Mouse (Mus musculus): Measurements from ENCODE around the gene Gpx4. TPM values are rescaled to one million over a fixed set of nuclear protein-coding genes. Genes with fewer than 3 reads are reported as not detected.

Gene Gpx4
- polyA plus RNA-seq, 1 experiment: 964 TPM

DNA sequence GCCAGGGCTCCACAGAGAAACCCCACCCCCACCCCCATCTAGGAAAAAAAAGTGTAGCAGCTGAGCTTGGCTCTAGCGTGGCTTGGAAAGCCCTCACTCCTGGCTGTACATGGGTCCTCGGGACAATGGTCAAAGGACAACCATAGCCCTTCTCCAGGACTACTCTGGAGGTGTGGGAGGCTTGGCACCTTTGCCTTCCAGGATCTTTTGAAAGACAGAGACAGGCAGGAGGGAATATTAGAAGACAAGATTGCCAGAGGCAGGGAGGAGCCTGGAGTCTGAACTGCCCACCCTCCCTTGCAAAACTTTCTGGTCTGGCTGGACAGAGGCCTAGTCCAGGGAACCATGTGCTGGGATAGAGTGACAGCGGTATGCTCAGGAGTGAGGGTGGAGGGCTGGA is 47.7 kb downstream of the Gpx4 start:
- Histone ChIP-seq H3K4me3 (replicated peaks; ENCODE audit: insufficient read depth, low read depth, low read length) (no peak overlapping the region), H3K27ac (ENCODE audit: insufficient read depth, low read length) (no peak overlapping the region), H3K27me3 (ENCODE audit: control insufficient read depth, insufficient read depth, low read length) (no peaks in the 10 kb centered on the region), H3K4me1 (ENCODE audit: control insufficient read depth, insufficient read depth, low read length) (peaks cover 8% of the 10 kb centered on the region)
- 57% methylated on average over 3 of the region's 3 CpGs for WGBS
- DNase-seq: no peak
- TF ChIP-seq CTCF (IDR thresholded peaks at IDR 0.05; ENCODE audit: borderline replicate concordance, insufficient read depth, low read depth, low read length) (no peak), POLR2A (IDR thresholded peaks at IDR 0.05; ENCODE audit: borderline replicate concordance, insufficient read depth, low read length) (no peak)

DNA sequence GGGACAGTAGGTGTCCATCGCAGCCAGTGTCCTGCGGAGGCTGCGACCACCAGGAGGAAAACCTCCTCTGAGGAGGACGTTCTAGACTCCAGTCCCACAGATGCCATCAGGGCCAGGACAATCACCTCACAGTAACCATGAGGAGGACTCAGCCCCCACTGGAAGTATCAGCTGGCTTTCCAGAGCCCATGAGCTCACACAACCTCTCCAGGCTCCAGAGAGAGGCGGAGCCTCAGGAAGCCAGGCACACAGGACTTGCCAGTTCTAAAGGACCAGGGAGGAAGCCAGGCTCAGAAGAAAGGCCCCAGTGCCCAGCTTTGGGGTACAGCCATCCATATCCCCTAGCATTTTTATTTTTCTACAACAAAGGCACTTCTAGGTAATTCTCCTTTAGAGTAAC is 48.6 kb downstream of the Gpx4 start:
- no peak for DNase-seq
- no peak overlapping the region for H3K27ac ChIP-seq (ENCODE audit: insufficient read depth, low read length)
- no peak overlapping the region for H3K4me3 ChIP-seq (replicated peaks; ENCODE audit: insufficient read depth, low read depth, low read length)
- 79% methylated on average over 5 of the region's 5 CpGs for WGBS
- no peaks in the 10 kb centered on the region for H3K27me3 ChIP-seq (ENCODE audit: control insufficient read depth, insufficient read depth, low read length)
- TF ChIP-seq POLR2A (IDR thresholded peaks at IDR 0.05; ENCODE audit: borderline replicate concordance, insufficient read depth, low read length): no peak
- no peak for TF ChIP-seq CTCF (IDR thresholded peaks at IDR 0.05; ENCODE audit: borderline replicate concordance, insufficient read depth, low read depth, low read length)
- H3K4me1 ChIP-seq (ENCODE audit: control insufficient read depth, insufficient read depth, low read length): peaks cover 8% of the 10 kb centered on the region

DNA sequence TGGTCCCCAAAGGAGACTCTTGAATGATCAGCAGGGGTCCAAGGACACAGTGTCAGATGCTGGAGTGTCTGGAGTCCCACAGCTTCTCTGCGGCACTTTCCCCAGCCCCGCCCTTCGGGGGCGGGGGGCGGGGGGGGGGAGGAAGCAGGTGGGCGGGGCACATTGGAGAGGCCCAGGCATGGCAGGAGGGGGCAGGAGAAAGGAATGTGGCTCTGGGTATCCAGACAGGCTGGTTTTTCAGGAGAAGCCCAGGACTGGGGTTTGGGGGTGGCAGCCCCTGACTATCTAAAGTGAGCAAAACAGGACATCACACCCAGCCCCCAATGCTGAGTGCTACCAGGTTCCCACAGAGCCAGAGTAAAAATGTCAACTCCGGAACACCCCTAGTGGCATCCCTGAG is 50.3 kb downstream of the Gpx4 start:
- DNase-seq: no peak
- no peaks in the 10 kb centered on the region for H3K27me3 ChIP-seq (ENCODE audit: control insufficient read depth, insufficient read depth, low read length)
- H3K4me1 ChIP-seq (ENCODE audit: control insufficient read depth, insufficient read depth, low read length): peaks cover 15% of the 10 kb centered on the region
- 20% methylated on average over 6 of the region's 7 CpGs for WGBS
- TF ChIP-seq POLR2A (IDR thresholded peaks at IDR 0.05; ENCODE audit: borderline replicate concordance, insufficient read depth, low read length) (no peak), CTCF (IDR thresholded peaks at IDR 0.05; ENCODE audit: borderline replicate concordance, insufficient read depth, low read depth, low read length) (no peak)
- no peak overlapping the region for H3K27ac ChIP-seq (ENCODE audit: insufficient read depth, low read length)
- no peak overlapping the region for H3K4me3 ChIP-seq (replicated peaks; ENCODE audit: insufficient read depth, low read depth, low read length)

DNA sequence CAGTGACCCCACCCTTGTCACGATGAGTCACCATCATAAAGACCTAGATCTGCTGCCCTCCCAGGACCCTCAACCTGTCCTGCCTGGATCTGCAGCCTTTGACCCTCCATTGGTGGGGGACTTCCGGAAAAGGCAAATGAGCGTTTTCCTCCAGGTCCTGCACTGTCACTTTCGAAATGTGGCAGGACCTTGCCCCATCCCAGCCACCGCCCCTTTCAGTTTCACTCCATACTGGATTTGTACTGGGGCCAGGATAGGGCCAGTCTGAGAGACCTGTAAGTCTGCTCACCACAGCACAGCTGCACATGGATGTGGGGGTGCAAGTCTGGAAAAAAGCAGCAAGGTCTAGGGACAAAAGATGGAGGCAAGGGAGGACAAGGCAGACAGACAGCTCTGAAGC is 51.7 kb downstream of the Gpx4 start:
- H3K4me3 ChIP-seq (replicated peaks; ENCODE audit: insufficient read depth, low read depth, low read length): no peak overlapping the region
- DNase-seq: no peak

DNA sequence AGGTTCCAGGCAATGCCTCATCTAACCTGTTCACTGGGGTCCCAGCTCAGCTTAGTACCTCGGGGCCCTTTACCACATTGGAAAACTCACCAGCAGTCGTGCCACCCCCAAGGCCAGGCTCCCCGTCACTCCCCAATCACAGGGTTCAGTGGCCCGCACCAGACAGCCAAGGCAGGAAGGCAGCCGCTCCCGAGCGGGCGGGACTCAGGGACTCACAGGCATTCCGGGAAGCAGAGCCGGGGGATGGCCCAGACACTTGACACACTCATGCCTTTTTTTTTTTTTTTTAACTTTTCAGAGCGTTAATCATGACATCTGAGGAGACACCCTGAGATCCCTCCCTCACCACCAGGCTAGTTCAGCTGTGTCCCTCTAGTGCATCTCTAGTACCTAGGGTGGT is 54.0 kb downstream of the Gpx4 start:
- Histone ChIP-seq H3K4me3 (replicated peaks; ENCODE audit: insufficient read depth, low read depth, low read length) (no peak overlapping the region), H3K27ac (ENCODE audit: insufficient read depth, low read length) (no peak overlapping the region), H3K27me3 (ENCODE audit: control insufficient read depth, insufficient read depth, low read length) (no peaks in the 10 kb centered on the region), H3K4me1 (ENCODE audit: control insufficient read depth, insufficient read depth, low read length) (peaks cover 13% of the 10 kb centered on the region)
- no peak for DNase-seq
- TF ChIP-seq POLR2A (IDR thresholded peaks at IDR 0.05; ENCODE audit: borderline replicate concordance, insufficient read depth, low read length): no peak
- no peak for TF ChIP-seq CTCF (IDR thresholded peaks at IDR 0.05; ENCODE audit: borderline replicate concordance, insufficient read depth, low read depth, low read length)
- WGBS: 61% methylated on average over 11 of the region's 11 CpGs

More for the DNA sequence above, 51.7 kb downstream of the Gpx4 start:
- H3K27me3 ChIP-seq (ENCODE audit: control insufficient read depth, insufficient read depth, low read length): no peaks in the 10 kb centered on the region
- TF ChIP-seq CTCF (IDR thresholded peaks at IDR 0.05; ENCODE audit: borderline replicate concordance, insufficient read depth, low read depth, low read length) (no peak), POLR2A (IDR thresholded peaks at IDR 0.05; ENCODE audit: borderline replicate concordance, insufficient read depth, low read length) (no peak)
- H3K4me1 ChIP-seq (ENCODE audit: control insufficient read depth, insufficient read depth, low read length): peaks cover 18% of the 10 kb centered on the region
- no peak overlapping the region for H3K27ac ChIP-seq (ENCODE audit: insufficient read depth, low read length)
- 93% methylated on average over 5 of the region's 5 CpGs for WGBS

DNA sequence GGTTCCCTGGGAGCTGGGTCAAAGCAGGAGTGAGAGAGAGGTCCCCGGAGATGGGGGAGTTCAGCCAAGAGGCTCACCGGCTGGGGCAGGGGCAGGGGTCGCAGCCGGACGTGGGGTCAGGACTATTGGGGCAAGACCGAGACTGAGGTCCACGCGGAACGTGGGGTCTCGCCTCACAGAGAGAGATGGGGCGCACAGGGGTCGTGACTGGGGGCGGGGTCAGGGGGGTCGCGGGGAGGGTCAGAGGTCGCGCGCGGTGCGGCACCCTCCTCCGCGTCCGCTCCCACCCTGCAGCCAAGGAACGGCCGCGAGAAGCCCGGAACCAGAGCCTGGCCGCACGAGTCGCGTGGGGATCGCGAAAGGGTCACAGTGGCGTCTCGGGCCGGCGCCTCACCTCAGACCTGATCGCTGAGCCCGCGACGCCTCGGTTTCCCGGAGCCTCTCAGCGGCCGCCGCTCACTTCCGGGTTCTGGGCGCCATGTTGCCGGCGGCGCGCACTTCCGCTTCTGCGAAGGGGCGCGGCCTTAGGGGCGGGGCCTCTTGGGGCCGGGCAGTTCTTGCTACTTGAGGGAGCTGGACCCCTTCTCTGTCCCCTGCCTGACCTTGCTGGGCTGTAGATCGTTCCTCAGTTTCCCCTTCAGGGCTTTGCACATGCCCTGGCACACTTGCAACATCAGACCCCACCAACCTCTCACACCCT is 55.4 kb downstream of the Gpx4 start:
- H3K27ac ChIP-seq (ENCODE audit: insufficient read depth, low read length): peak overlapping the region; percentile 67
- peak; percentile 84 to 85 for DNase-seq
- H3K27me3 ChIP-seq (ENCODE audit: control insufficient read depth, insufficient read depth, low read length): no peaks in the 10 kb centered on the region
- WGBS: under 1% methylated on average over 59 of the region's 59 CpGs
- TF ChIP-seq POLR2A (IDR thresholded peaks at IDR 0.05; ENCODE audit: borderline replicate concordance, insufficient read depth, low read length) (peak; percentile 77), CTCF (IDR thresholded peaks at IDR 0.05; ENCODE audit: borderline replicate concordance, insufficient read depth, low read depth, low read length) (no peak)
- H3K4me3 ChIP-seq (replicated peaks; ENCODE audit: insufficient read depth, low read depth, low read length): peak overlapping the region; percentile 97
- H3K4me1 ChIP-seq (ENCODE audit: control insufficient read depth, insufficient read depth, low read length): peaks cover 13% of the 10 kb centered on the region

DNA sequence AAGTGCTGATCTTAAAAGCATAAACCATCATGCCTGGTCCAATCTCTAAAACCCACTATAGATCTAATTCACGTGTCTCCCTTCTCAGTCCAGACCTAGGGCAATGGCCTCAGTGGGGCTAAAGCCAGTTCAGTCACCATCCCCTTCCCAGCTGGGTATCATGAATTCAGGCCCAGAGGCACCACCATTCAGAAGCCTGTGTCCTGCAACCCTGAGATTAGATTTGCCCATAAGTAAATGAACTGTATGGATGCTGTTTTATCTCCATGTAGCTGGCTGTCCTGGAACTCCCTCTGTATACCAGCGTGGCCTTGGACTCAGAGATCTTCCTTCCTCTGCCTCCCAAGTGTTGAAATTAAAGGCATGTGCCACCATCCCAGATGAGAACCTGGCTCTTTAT is 56.1 kb downstream of the Gpx4 start:
- Histone ChIP-seq H3K27me3 (ENCODE audit: control insufficient read depth, insufficient read depth, low read length) (no peaks in the 10 kb centered on the region), H3K4me1 (ENCODE audit: control insufficient read depth, insufficient read depth, low read length) (peaks cover 13% of the 10 kb centered on the region), H3K4me3 (replicated peaks; ENCODE audit: insufficient read depth, low read depth, low read length) (peak overlapping the region; percentile 97), H3K27ac (ENCODE audit: insufficient read depth, low read length) (peak overlapping the region; percentile 12; the same call in 1 of the 2 replicates)
- no peak for DNase-seq
- 75% methylated on average over 2 of the region's 2 CpGs for WGBS
- TF ChIP-seq CTCF (IDR thresholded peaks at IDR 0.05; ENCODE audit: borderline replicate concordance, insufficient read depth, low read depth, low read length) (no peak), POLR2A (IDR thresholded peaks at IDR 0.05; ENCODE audit: borderline replicate concordance, insufficient read depth, low read length) (no peak)

DNA sequence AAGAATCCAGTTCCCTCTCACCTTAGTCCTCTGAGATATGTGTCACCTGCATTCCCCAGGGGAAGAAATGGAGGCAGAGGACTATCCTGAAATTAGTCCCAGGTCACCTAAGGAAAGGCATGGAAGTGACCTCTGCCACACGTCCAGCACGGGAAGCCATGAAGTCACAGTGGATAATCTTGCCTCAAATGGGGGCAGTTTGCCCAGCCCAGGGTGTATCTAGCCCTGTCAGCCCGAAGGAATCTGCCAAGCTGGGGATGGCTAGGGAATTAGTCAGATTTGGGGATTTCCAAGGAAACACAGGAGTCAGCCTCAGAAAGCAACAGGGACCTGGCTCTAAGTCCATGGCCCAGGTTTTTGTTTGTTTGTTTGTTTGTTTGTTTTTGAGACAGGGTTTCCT is 57.2 kb downstream of the Gpx4 start:
- Histone ChIP-seq H3K4me3 (replicated peaks; ENCODE audit: insufficient read depth, low read depth, low read length) (no peak overlapping the region), H3K4me1 (ENCODE audit: control insufficient read depth, insufficient read depth, low read length) (peaks cover 13% of the 10 kb centered on the region), H3K27ac (ENCODE audit: insufficient read depth, low read length) (no peak overlapping the region), H3K27me3 (ENCODE audit: control insufficient read depth, insufficient read depth, low read length) (no peaks in the 10 kb centered on the region)
- 78% methylated on average over 3 of the region's 3 CpGs for WGBS
- no peak for DNase-seq
- TF ChIP-seq CTCF (IDR thresholded peaks at IDR 0.05; ENCODE audit: borderline replicate concordance, insufficient read depth, low read depth, low read length) (no peak), POLR2A (IDR thresholded peaks at IDR 0.05; ENCODE audit: borderline replicate concordance, insufficient read depth, low read length) (no peak)

Measured in cerebellum, adult 2 months (tissue).